Mouse (Mus musculus) liver, postnatal 0 days (tissue): Measurements from ENCODE around the gene Fat3.

Source experiments
- CTCF ChIP-seq: sonication (generic); IDR thresholded peaks from 2 replicates; pipeline ENCODE4 v1.5.1; 2016; ENCODE audit warnings: antibody characterized with exemption, low read depth
- EP300 ChIP-seq: IDR thresholded peaks from 2 replicates; pipeline ENCODE4 v1.6.1; 2016; ENCODE audit warnings: antibody characterized with exemption, low read depth, mild to moderate bottlenecking

- TF ChIP-seq CTCF: no peak
- TF ChIP-seq EP300: no peak
These were observed 454.4 kb downstream of the Fat3 start for GRCm38 (mm10) chr9:16046686-16047085.
